Mouse (Mus musculus) limb, embryonic 15.5 days (tissue): ENCODE data around the gene Ltbp3. TPM values are rescaled to one million over a fixed set of nuclear protein-coding genes. Genes with fewer than 3 reads are reported as not detected.

Experiments used
- ATAC-seq: fragments of 200-750 bp; cut with Nextera tagmentation; 2 replicates; pipeline ENCODE4 v1.8.0; 2017; ENCODE audit warnings: low read depth, moderate TSS enrichment; ENCODE audit not compliant: insufficient number of reproducible peaks, low FRiP score, low TSS enrichment
- H3K27ac ChIP-seq: fragments of 300-500 bp; sonication (generic); 2 replicates; pipeline ENCODE4 v1.5.1; 2015; ENCODE audit warnings: moderate library complexity, mild to moderate bottlenecking, inconsistent platforms
- H3K27me3 ChIP-seq: fragments of 300-500 bp; sonication (generic); 2 replicates; pipeline ENCODE4 v1.6.1; 2015; ENCODE audit warnings: inconsistent platforms
- H3K36me3 ChIP-seq: fragments of 300-500 bp; sonication (generic); 2 replicates; pipeline ENCODE4 v1.6.1; 2015; ENCODE audit warnings: inconsistent platforms
- H3K4me1 ChIP-seq: fragments of 300-500 bp; sonication (generic); 2 replicates; pipeline ENCODE4 v1.6.1; 2015; ENCODE audit warnings: inconsistent platforms
- H3K4me2 ChIP-seq: fragments of 300-500 bp; sonication (generic); 2 replicates; pipeline ENCODE4 v1.6.1; 2015; ENCODE audit warnings: mild to moderate bottlenecking, inconsistent platforms
- H3K4me3 ChIP-seq: fragments of 300-500 bp; sonication (generic); 2 replicates; pipeline ENCODE4 v1.5.1; 2015; ENCODE audit warnings: mild to moderate bottlenecking, inconsistent platforms
- H3K9ac ChIP-seq: fragments of 300-500 bp; sonication (generic); 2 replicates; pipeline ENCODE4 v1.6.1; 2015; ENCODE audit warnings: inconsistent platforms
- H3K9me3 ChIP-seq: fragments of 300-500 bp; sonication (generic); 2 replicates; pipeline ENCODE4 v1.6.1; 2016; ENCODE audit warnings: inconsistent platforms
- WGBS: fragments of 180-500 bp; shearing (Covaris S2); methylation state at CpG from one replicate; pipeline ENCODE4 v1.1.7; 2015; 5-methylcytosine and 5-hydroxymethylcytosine counted together
- polyA plus RNA-seq: library from polyadenylated mRNA; unstranded; fragments of >200 nt; fragmentation: Nextera tagmentation; extraction: Ambion mirVana; gene quantifications from 2 replicates; pipeline ENCODE4 v1.2.1, GENCODE M21; 2015

The Ltbp3 gene
- polyA plus RNA-seq: 59.4 and 64.3 TPM in 2 replicates

GRCm38 (mm10) chr19:5740320-5741317 is at the start of gene Ltbp3:
Gene Ltbp3 (plus strand): TSS chr19:5740904.
- Histone ChIP-seq H3K36me3 (no peaks in the 10 kb centered on the region; the same call in 1 of the 2 replicates), H3K27me3 (0 out of 2 replicates have a peak, but pooled peaks cover 3% of the 10 kb centered on the region), H3K27ac (peak within 1 kb of the TSS; percentile 99), H3K9ac (peak within 1 kb of the TSS; percentile 89), H3K4me3 (peak within 1 kb of the TSS; percentile 81), H3K4me1 (peaks cover 61% of the 10 kb centered on the region), H3K9me3 (no peaks in the 10 kb centered on the region), H3K4me2 (peak within 1 kb of the TSS; percentile 86)
- ATAC-seq: peak; percentile 73
- WGBS: 22% methylated on average over 14 of the region's 14 CpGs

- H3K27ac ChIP-seq: peak overlapping the region; percentile 54; the same call in 1 of the 2 replicates
- H3K4me3 ChIP-seq: peak overlapping the region; percentile 88
- no peak for ATAC-seq
- 76% methylated on average over 5 of the region's 5 CpGs for WGBS
- peak overlapping the region; percentile 31; the same call in 1 of the 2 replicates for H3K9ac ChIP-seq
- H3K4me2 ChIP-seq: peak overlapping the region; percentile 100
- H3K9me3 ChIP-seq: no peaks in the 10 kb centered on the region
- no peaks in the 10 kb centered on the region for H3K27me3 ChIP-seq
- H3K4me1 ChIP-seq: peaks cover 59% of the 10 kb centered on the region
- H3K36me3 ChIP-seq: peaks cover 46% of the 10 kb centered on the region
Measured at GRCm38 (mm10) chr19:5691601-5692000, 49.1 kb upstream of the Ltbp3 start.

- Histone ChIP-seq H3K4me3 (peak overlapping the region; percentile 88), H3K27ac (peak overlapping the region; percentile 65; the same call in 1 of the 2 replicates), H3K27me3 (no peaks in the 10 kb centered on the region), H3K9ac (peak overlapping the region; percentile 31), H3K4me2 (peak overlapping the region; percentile 100), H3K36me3 (peaks cover 53% of the 10 kb centered on the region), H3K4me1 (peaks cover 55% of the 10 kb centered on the region), H3K9me3 (no peaks in the 10 kb centered on the region)
- WGBS: 57% methylated on average over 10 of the region's 10 CpGs
- ATAC-seq: no peak
Measured at GRCm38 (mm10) chr19:5692086-5692912, 48.4 kb upstream of the Ltbp3 start.

GRCm38 (mm10) chr19:5692913-5693396 is 47.7 kb upstream of the Ltbp3 start:
- H3K4me1 ChIP-seq: peaks cover 49% of the 10 kb centered on the region
- peak overlapping the region; percentile 88 for H3K4me3 ChIP-seq
- H3K27me3 ChIP-seq: no peaks in the 10 kb centered on the region
- H3K9me3 ChIP-seq: no peaks in the 10 kb centered on the region
- no peak for ATAC-seq
- 69% methylated on average over 10 of the region's 10 CpGs for WGBS
- peak overlapping the region; percentile 31; the same call in 1 of the 2 replicates for H3K9ac ChIP-seq
- H3K36me3 ChIP-seq: peaks cover 60% of the 10 kb centered on the region
- H3K27ac ChIP-seq: peak overlapping the region; percentile 65; the same call in 1 of the 2 replicates
- H3K4me2 ChIP-seq: peak overlapping the region; percentile 100

- no peak overlapping the region for H3K9ac ChIP-seq
- no peak for ATAC-seq
- H3K4me1 ChIP-seq: peaks cover 48% of the 10 kb centered on the region
- no peak overlapping the region for H3K4me2 ChIP-seq
- H3K4me3 ChIP-seq: 0 out of 2 replicates have a peak overlapping the region, but pooled peaks have one; percentile 88
- H3K36me3 ChIP-seq: peaks cover 68% of the 10 kb centered on the region
- H3K9me3 ChIP-seq: no peaks in the 10 kb centered on the region
- H3K27me3 ChIP-seq: no peaks in the 10 kb centered on the region
- no peak overlapping the region for H3K27ac ChIP-seq
- WGBS: 86% methylated on average over 6 of the region's 6 CpGs
Measured at GRCm38 (mm10) chr19:5693801-5694200, 46.9 kb upstream of the Ltbp3 start.

- Histone ChIP-seq H3K4me1 (peaks cover 37% of the 10 kb centered on the region), H3K9ac (no peak overlapping the region), H3K27me3 (no peaks in the 10 kb centered on the region), H3K4me3 (no peak overlapping the region), H3K36me3 (peaks cover 89% of the 10 kb centered on the region), H3K27ac (no peak overlapping the region), H3K9me3 (no peaks in the 10 kb centered on the region), H3K4me2 (0 out of 2 replicates have a peak overlapping the region, but pooled peaks have one; percentile 15)
- no peak for ATAC-seq
- 20% methylated on average over 41 of the region's 41 CpGs for WGBS
Measured at GRCm38 (mm10) chr19:5695849-5696462, 44.7 kb upstream of the Ltbp3 start.

GRCm38 (mm10) chr19:5704163-5704800 is 36.4 kb upstream of the Ltbp3 start, which contains the start of gene Kcnk7:
Gene Kcnk7 (plus strand): TSS chr19:5704367.
- Histone ChIP-seq H3K9ac (peak within 1 kb of the TSS; percentile 4; the same call in 1 of the 2 replicates), H3K27ac (peak within 1 kb of the TSS; percentile 72), H3K4me1 (peaks cover 22% of the 10 kb centered on the region), H3K4me2 (no peak within 1 kb of the TSS), H3K36me3 (peaks cover 77% of the 10 kb centered on the region), H3K27me3 (no peaks in the 10 kb centered on the region), H3K4me3 (no peak within 1 kb of the TSS), H3K9me3 (no peaks in the 10 kb centered on the region)
- peak; percentile 25; the same call in 1 of the 2 replicates for ATAC-seq
- 64% methylated on average over 17 of the region's 17 CpGs for WGBS

GRCm38 (mm10) chr19:5704801-5705571 is 35.7 kb upstream of the Ltbp3 start:
- 0 out of 2 replicates have a peak overlapping the region, but pooled peaks have one; percentile 4 for H3K9ac ChIP-seq
- H3K36me3 ChIP-seq: peaks cover 75% of the 10 kb centered on the region
- no peaks in the 10 kb centered on the region for H3K27me3 ChIP-seq
- H3K4me1 ChIP-seq: peaks cover 22% of the 10 kb centered on the region
- H3K4me3 ChIP-seq: no peak overlapping the region
- peak; percentile 62 for ATAC-seq
- H3K27ac ChIP-seq: peak overlapping the region; percentile 72
- no peaks in the 10 kb centered on the region for H3K9me3 ChIP-seq
- 33% methylated on average over 10 of the region's 10 CpGs for WGBS
- H3K4me2 ChIP-seq: no peak overlapping the region

GRCm38 (mm10) chr19:5710068-5710467 is 30.6 kb upstream of the Ltbp3 start:
- WGBS: 91% methylated on average over 6 of the region's 6 CpGs
- H3K9ac ChIP-seq: no peak overlapping the region
- peaks cover 66% of the 10 kb centered on the region for H3K36me3 ChIP-seq

GRCm38 (mm10) chr19:5710581-5710980 is 30.1 kb upstream of the Ltbp3 start:
- 84% methylated on average over 8 of the region's 8 CpGs for WGBS
- Histone ChIP-seq H3K9ac (no peak overlapping the region), H3K27ac (no peak overlapping the region), H3K27me3 (no peaks in the 10 kb centered on the region), H3K4me2 (no peak overlapping the region), H3K4me1 (peaks cover 36% of the 10 kb centered on the region), H3K4me3 (no peak overlapping the region), H3K9me3 (no peaks in the 10 kb centered on the region), H3K36me3 (peaks cover 71% of the 10 kb centered on the region)
- ATAC-seq: no peak

More at GRCm38 (mm10) chr19:5710068-5710467, 30.6 kb upstream of the Ltbp3 start:
- Histone ChIP-seq H3K27me3 (no peaks in the 10 kb centered on the region), H3K9me3 (no peaks in the 10 kb centered on the region), H3K4me3 (no peak overlapping the region), H3K27ac (no peak overlapping the region), H3K4me2 (no peak overlapping the region), H3K4me1 (peaks cover 39% of the 10 kb centered on the region)
- ATAC-seq: no peak
